Mouse (Mus musculus): Measurements from ENCODE around the gene Lrrc74a. TPM values are rescaled to one million over a fixed set of nuclear protein-coding genes. Genes with fewer than 3 reads are reported as not detected.

The Lrrc74a gene
- polyA plus RNA-seq, 1 experiment from 2014 or later: not detected

DNA sequence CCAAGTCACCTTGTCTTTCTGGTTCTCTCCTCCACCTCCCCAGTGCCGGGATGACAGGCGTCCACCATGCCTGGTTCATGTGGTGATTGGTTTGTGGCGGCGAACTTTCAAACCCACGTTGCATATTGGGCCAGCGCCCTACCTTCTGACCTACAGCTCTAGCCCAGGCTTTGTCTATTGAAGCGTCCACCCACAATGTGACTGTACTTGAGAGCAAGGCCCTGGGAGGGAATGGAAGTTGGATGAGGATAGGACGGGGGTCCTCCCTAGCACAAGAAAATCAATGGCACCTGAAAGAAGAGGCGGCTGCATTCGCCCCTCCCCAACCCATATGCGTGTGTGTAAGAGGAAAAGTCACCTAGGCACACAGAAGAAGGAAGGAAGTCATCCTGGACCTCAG lies 60.2 kb downstream of the Lrrc74a start:
- Histone ChIP-seq H3K9ac (0 out of 2 replicates have a peak overlapping the region, but pooled peaks have one; percentile 5), H3K27me3 (peaks cover 8% of the 10 kb centered on the region), H3K4me2 (replicated peaks) (no peak overlapping the region), H3K9me3 (replicated peaks) (no peaks in the 10 kb centered on the region), H3K4me3 (no peak overlapping the region), H3K27ac (no peak overlapping the region), H3K36me3 (no peaks in the 10 kb centered on the region), H3K4me1 (peaks cover 26% of the 10 kb centered on the region)
- 89% methylated on average over 11 of the region's 11 CpGs for WGBS
- no peak for ATAC-seq (ENCODE audit: low FRiP score)

DNA sequence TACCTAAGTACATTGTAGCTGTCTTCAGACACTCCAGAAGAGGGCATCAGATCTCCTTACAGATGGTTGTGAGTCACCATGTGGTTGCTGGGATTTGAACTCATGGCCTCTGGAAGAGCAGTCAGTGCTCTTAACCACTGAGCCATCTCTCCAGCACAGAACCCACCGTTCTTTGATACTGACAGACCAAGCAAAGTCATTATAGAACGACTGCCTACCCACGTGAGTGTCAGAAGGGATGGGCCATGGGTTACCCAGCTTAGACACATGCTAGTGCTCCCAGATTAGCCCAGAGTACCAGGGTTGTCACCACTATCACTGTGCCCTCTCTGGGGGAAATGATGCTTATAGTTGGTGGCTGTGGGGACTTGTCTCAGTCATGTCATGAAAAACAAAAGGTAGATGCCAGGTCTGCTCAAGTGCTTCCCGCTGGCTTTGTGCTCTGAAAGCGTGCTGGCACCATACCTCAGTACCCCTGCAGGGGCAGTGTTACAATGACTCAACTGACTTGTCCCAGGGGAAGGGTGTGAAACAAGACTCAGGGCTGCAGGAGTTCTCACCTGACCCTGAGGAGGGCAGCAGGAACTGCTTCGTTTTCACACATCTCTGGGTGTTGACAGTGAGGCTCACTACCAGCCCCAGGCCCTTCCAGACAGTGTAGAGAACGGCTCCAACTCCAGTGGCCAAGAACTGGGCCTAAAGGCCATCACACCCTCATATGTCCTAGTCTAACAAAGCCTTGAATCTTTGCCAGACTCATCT lies 61.1 kb downstream of the Lrrc74a start:
- Histone ChIP-seq H3K9me3 (replicated peaks) (no peaks in the 10 kb centered on the region), H3K4me2 (replicated peaks) (no peak overlapping the region), H3K27ac (0 out of 2 replicates have a peak overlapping the region, but pooled peaks have one; percentile 26), H3K27me3 (0 out of 2 replicates have a peak, but pooled peaks cover 3% of the 10 kb centered on the region), H3K4me3 (no peak overlapping the region), H3K4me1 (peaks cover 29% of the 10 kb centered on the region), H3K36me3 (no peaks in the 10 kb centered on the region), H3K9ac (no peak overlapping the region)
- 60% methylated on average over 7 of the region's 7 CpGs for WGBS
- peak; percentile 58 for ATAC-seq (ENCODE audit: low FRiP score)

DNA sequence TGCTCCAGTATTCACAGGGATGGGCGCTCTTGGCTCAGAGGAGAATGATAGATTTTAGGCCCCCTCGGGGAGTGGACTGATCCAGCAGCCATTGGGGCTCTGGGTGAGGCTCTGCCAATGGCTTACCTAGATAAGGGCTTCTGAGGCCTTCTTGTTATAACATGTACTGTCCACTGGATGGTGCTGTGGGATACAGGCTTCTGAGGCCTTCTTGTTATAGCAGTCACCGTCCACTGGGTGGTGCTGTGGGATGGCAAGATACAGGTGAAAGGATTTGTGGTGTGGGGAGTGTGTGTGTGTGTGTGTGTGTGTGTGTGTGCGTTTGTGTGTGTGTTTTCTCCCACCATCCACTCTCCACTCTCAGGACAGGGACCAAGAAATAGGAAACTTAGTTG lies 61.7 kb downstream of the Lrrc74a start:
- 5% methylated on average over 4 of the region's 4 CpGs for WGBS
- no peak overlapping the region for H3K4me2 ChIP-seq (replicated peaks)
- H3K36me3 ChIP-seq: no peaks in the 10 kb centered on the region
- no peaks in the 10 kb centered on the region for H3K27me3 ChIP-seq
- no peak overlapping the region for H3K4me3 ChIP-seq
- H3K27ac ChIP-seq: 0 out of 2 replicates have a peak overlapping the region, but pooled peaks have one; percentile 26
- ATAC-seq (ENCODE audit: low FRiP score): peak; percentile 65
- H3K9ac ChIP-seq: no peak overlapping the region
- peaks cover 29% of the 10 kb centered on the region for H3K4me1 ChIP-seq
- H3K9me3 ChIP-seq (replicated peaks): no peaks in the 10 kb centered on the region

DNA sequence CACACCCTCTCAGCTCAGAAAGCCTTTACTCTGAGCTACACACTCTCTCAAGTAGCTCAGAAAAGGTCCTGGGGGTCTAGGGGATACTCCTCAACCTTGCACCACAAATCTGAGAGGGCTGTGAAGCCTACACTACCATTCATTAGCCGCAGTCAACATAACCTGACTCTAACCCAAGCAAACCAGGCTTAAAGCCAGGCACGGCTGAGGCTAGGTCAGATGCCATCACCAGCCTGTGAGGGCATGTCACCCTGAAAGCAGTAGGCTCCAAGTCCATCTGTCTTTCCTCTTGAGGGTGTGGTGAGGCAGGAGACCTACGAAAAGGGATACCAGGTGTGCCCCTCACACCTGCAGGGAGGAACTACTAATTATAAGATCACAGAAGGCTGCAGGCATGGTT lies 62.2 kb downstream of the Lrrc74a start:
- H3K36me3 ChIP-seq: no peaks in the 10 kb centered on the region
- WGBS: 81% methylated on average over 3 of the region's 3 CpGs
- peaks cover 34% of the 10 kb centered on the region for H3K4me1 ChIP-seq
- H3K4me3 ChIP-seq: no peak overlapping the region
- no peak overlapping the region for H3K4me2 ChIP-seq (replicated peaks)
- no peaks in the 10 kb centered on the region for H3K9me3 ChIP-seq (replicated peaks)
- 0 out of 2 replicates have a peak overlapping the region, but pooled peaks have one; percentile 30 for H3K27ac ChIP-seq
- ATAC-seq (ENCODE audit: low FRiP score): no peak
- no peak overlapping the region for H3K9ac ChIP-seq
- H3K27me3 ChIP-seq: no peaks in the 10 kb centered on the region

DNA sequence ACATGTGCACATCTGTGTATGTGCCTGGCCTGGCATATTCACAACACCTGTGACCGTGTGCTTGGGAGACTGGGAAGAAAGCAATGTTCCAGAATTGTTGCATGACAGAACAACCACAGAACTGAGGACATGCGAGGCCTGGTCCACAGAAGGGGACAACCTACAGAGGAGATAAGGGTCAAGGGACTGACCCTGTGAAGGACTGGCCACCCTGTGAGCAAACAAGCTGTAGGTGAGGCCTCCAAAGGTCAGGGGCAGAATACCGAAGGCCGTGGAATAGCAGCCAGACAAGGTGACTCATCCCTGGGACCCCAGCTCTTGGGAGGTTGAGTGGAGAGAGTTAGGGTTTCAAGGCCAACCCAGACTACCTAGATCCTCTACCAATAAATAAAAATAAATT lies 63.6 kb downstream of the Lrrc74a start:
- no peak for ATAC-seq (ENCODE audit: low FRiP score)
- H3K9ac ChIP-seq: no peak overlapping the region
- H3K27me3 ChIP-seq: no peaks in the 10 kb centered on the region
- WGBS: 88% methylated on average over 4 of the region's 4 CpGs
- H3K4me1 ChIP-seq: peaks cover 48% of the 10 kb centered on the region
- no peaks in the 10 kb centered on the region for H3K9me3 ChIP-seq (replicated peaks)
- no peak overlapping the region for H3K4me2 ChIP-seq (replicated peaks)
- no peak overlapping the region for H3K27ac ChIP-seq
- no peaks in the 10 kb centered on the region for H3K36me3 ChIP-seq
- no peak overlapping the region for H3K4me3 ChIP-seq

DNA sequence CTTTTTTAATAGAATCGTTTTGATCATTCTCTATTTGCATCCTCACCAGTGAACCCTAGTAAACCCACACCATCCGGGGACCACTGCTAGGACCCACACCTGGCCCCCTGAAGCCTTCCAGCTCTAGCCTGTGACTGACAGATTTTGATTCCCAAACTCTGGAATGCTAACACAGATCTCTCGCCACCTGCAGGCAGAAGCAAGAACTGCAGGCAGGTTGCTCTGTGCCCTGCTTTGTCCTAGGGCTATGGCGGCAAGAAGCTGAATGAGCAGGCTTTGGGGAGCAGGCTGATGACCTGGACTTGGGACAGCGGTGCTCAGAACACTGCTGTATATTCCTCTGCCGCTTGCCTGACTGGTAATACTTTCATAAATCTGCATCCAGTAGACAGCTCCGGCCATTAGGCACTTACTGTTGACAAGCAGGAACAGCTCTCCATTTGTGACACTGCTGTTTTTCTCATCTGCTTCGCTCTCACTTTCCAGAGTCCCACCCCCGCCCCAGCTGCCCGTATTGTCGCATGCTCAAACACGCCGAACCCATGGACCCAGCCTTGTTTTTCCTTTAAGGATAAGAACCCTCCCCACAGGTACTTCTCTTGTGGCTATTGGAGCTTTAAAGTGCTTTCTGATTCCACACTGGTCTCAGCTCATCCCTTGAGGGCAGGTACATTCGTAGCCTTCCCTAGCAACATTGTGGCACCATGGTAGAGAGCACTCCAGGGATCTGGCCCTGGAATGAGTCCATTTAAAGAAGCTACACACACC lies 64.8 kb downstream of the Lrrc74a start:
- Histone ChIP-seq H3K36me3 (no peaks in the 10 kb centered on the region), H3K27me3 (no peaks in the 10 kb centered on the region), H3K4me2 (replicated peaks) (no peak overlapping the region; the same call in 1 of the 2 replicates), H3K4me1 (peaks cover 57% of the 10 kb centered on the region), H3K9me3 (replicated peaks) (no peaks in the 10 kb centered on the region), H3K27ac (peak overlapping the region; percentile 77), H3K9ac (peak overlapping the region; percentile 46; the same call in 1 of the 2 replicates), H3K4me3 (no peak overlapping the region)
- WGBS: 18% methylated on average over 14 of the region's 14 CpGs
- ATAC-seq (ENCODE audit: low FRiP score): no peak

DNA sequence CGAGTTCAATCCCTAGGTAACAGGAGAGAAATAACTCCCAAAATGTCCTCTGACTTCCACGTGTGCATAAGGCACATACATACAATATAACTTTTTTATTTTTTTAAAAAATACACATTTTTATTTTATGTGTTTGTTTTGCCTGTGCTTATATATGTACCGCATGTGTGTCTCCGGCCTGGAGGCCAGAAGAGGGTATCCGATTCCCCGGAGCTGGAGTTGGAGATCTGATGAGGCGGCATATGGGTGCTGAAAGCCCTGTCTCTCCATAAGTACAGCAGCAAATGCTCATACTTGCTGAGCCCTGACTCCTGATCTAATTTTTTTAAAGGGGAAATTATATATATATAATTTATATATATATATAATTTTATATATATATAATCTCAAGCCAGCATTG lies 65.6 kb downstream of the Lrrc74a start:
- no peaks in the 10 kb centered on the region for H3K36me3 ChIP-seq
- H3K27ac ChIP-seq: peak overlapping the region; percentile 99
- no peaks in the 10 kb centered on the region for H3K9me3 ChIP-seq (replicated peaks)
- H3K4me3 ChIP-seq: no peak overlapping the region
- no peak overlapping the region for H3K9ac ChIP-seq
- H3K27me3 ChIP-seq: no peaks in the 10 kb centered on the region
- H3K4me1 ChIP-seq: peaks cover 65% of the 10 kb centered on the region
- H3K4me2 ChIP-seq (replicated peaks): no peak overlapping the region
- 80% methylated on average over 7 of the region's 7 CpGs for WGBS
- ATAC-seq (ENCODE audit: low FRiP score): no peak

DNA sequence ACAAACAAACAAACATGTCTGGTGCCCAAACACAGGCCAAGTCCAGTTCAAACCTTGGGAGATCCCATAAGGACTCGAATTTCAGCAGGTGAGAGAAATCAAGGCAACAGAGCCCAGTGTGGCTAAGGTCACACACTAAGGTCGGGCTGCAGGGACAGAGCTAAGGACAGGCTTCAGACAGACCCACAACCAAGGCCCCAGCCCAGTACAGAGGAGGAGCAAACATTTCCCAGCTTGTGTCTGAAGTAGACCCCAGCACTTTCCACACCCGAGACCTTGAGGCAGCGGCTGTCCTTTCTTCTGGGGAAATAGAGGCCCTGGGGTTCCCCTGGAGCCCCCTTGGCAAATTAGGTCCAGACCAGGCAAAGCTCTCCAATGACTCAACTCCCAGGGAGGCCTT lies 66.2 kb downstream of the Lrrc74a start:
- 22% methylated on average over 4 of the region's 4 CpGs for WGBS
- peak overlapping the region; percentile 99 for H3K27ac ChIP-seq
- peaks cover 67% of the 10 kb centered on the region for H3K4me1 ChIP-seq
- no peaks in the 10 kb centered on the region for H3K9me3 ChIP-seq (replicated peaks)
- ATAC-seq (ENCODE audit: low FRiP score): no peak
- no peaks in the 10 kb centered on the region for H3K27me3 ChIP-seq
- no peak overlapping the region for H3K4me3 ChIP-seq
- H3K36me3 ChIP-seq: no peaks in the 10 kb centered on the region
- H3K4me2 ChIP-seq (replicated peaks): peak overlapping the region; percentile 41
- H3K9ac ChIP-seq: peak overlapping the region; percentile 32

DNA sequence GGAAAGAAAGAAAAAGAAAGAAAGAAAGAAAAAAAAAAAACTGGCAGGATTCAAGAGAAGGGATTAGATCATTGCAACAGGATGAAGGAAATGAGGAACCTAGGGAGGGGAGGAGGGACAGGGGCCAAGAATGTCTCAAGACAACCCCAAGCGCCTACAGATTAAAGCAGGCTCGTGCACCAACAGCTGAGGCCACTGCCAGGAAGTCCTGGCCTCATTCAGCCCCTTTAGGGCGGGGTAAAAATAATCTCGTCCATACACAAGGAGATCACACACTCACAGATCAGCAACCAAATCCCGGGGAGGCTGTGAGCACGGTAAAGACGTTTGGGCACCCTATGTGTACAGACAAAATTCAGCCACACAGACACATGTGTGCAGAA lies 66.6 kb downstream of the Lrrc74a start:
- H3K4me2 ChIP-seq (replicated peaks): peak overlapping the region; percentile 41
- peak overlapping the region; percentile 12 for H3K4me3 ChIP-seq
- peak; percentile 7; the same call in 1 of the 2 replicates for ATAC-seq (ENCODE audit: low FRiP score)
- peak overlapping the region; percentile 99 for H3K27ac ChIP-seq
- no peaks in the 10 kb centered on the region for H3K27me3 ChIP-seq
- WGBS: 1% methylated on average over 7 of the region's 7 CpGs
- H3K9ac ChIP-seq: peak overlapping the region; percentile 47
- H3K36me3 ChIP-seq: no peaks in the 10 kb centered on the region
- H3K9me3 ChIP-seq (replicated peaks): no peaks in the 10 kb centered on the region
- peaks cover 71% of the 10 kb centered on the region for H3K4me1 ChIP-seq

DNA sequence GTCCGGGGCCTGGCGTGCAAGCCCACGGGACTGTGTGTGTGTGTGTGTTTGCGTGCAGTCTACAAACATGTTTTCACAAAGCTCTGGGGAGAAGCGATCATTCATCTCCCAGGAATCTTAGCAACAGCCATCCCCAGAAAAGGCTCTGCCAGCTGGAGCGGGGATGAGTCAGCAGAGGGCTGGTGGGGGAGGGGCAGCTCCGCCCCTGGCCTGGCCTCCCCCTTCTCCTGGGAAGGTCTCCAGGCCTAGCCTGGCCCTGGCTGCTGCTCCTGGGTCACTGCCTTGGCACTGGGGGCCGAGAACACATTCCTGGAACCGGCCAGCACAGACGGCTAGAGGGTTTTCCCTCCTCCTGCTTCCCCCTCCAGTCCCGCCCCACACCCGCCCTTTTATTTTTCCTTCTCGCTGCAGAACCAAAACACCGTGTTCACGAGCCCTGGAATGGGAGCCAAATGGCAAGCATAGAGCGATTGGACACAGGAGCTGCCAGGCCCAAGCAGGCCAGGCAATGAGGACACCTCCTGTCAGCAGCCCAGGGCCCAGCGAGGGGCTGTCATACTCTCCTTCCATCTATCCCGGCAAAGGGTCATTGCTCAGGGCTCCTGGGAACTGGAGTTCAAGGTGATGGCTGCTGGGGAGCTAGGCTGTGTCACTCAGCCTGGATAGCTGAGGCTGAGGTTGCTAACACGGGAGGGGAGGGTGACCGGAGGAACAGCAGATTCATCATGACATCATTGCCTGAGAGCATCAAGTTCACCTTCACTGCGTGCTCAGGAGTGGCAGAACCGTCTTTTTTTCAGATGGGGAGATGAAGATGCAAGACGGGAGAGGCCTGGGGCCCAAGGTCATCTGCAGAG lies 67.2 kb downstream of the Lrrc74a start:
- Histone ChIP-seq H3K9ac (peak overlapping the region; percentile 47), H3K4me3 (peak overlapping the region; percentile 12), H3K4me1 (peaks cover 73% of the 10 kb centered on the region), H3K9me3 (replicated peaks) (no peaks in the 10 kb centered on the region), H3K4me2 (replicated peaks) (peak overlapping the region; percentile 41), H3K27me3 (no peaks in the 10 kb centered on the region), H3K36me3 (no peaks in the 10 kb centered on the region), H3K27ac (peak overlapping the region; percentile 99)
- peak; percentile 73 for ATAC-seq (ENCODE audit: low FRiP score)
- WGBS: under 1% methylated on average over 23 of the region's 23 CpGs

DNA sequence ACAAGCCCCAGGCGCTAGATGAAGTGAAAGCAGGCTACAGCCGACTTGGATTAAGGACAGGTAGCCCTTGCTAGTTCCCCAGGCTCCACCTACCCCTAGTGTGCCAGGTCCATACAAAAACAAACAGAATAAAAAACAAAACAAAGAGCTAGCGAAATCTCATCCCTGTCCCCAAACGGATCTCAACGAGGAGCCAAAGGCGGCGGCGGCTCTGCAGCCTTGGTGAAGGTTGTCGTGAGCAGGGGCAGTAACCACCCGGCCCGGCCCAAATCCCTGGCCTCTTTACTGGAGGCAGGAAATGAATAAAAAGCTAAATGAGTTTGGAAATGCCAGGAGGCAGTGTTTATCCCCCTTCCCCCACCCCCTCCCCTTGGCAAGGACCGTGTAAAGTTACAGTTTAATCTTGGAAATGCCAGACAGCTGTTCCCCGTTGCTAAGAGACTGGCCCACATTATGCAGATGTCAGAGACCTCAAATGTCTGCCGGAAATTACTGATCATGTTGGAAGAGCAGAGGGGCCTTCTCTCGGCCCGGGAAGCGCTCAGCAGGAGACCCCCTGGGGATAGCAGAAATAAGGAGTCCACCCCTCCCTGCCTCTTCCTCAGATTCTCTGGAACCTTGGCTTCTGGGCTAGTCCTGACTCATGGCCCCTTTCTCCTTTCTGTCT lies 68.0 kb downstream of the Lrrc74a start:
- H3K9me3 ChIP-seq (replicated peaks): no peaks in the 10 kb centered on the region
- peaks cover 81% of the 10 kb centered on the region for H3K4me1 ChIP-seq
- H3K27me3 ChIP-seq: no peaks in the 10 kb centered on the region
- under 1% methylated on average over 17 of the region's 17 CpGs for WGBS
- H3K9ac ChIP-seq: peak overlapping the region; percentile 47
- H3K36me3 ChIP-seq: no peaks in the 10 kb centered on the region
- H3K4me3 ChIP-seq: 0 out of 2 replicates have a peak overlapping the region, but pooled peaks have one; percentile 3
- peak; percentile 53 for ATAC-seq (ENCODE audit: low FRiP score)
- H3K4me2 ChIP-seq (replicated peaks): peak overlapping the region; percentile 41
- H3K27ac ChIP-seq: peak overlapping the region; percentile 99
